Mouse (Mus musculus) intestine, embryonic 16.5 days (tissue): Measurements from ENCODE around the gene Troap. TPM values are rescaled to one million over a fixed set of nuclear protein-coding genes. Genes with fewer than 3 reads are reported as not detected.

Experiments used
- ATAC-seq: fragments of 200-750 bp; cut with Nextera tagmentation; 2 replicates; pipeline ENCODE4 v1.8.0; 2017; ENCODE audit warnings: moderate TSS enrichment, moderate library complexity
- H3K27ac ChIP-seq: fragments of 300-500 bp; sonication (generic); 2 replicates; pipeline ENCODE4 v1.5.1; 2014; ENCODE audit warnings: mild to moderate bottlenecking, low read length
- H3K27me3 ChIP-seq: fragments of 300-500 bp; sonication (generic); replicated peaks from 2 replicates; pipeline ENCODE4 v1.6.1; 2014; ENCODE audit warnings: low read length, control low read depth, mixed read lengths; ENCODE audit not compliant: control insufficient read depth, insufficient read depth
- H3K36me3 ChIP-seq: fragments of 300-500 bp; sonication (generic); 2 replicates; pipeline ENCODE4 v1.6.1; 2014; ENCODE audit warnings: low read length, control low read depth; ENCODE audit not compliant: control insufficient read depth, insufficient read depth
- H3K4me1 ChIP-seq: fragments of 300-500 bp; sonication (generic); 2 replicates; pipeline ENCODE4 v1.6.1; 2014; ENCODE audit warnings: low read length, control low read depth, mixed read lengths; ENCODE audit not compliant: control insufficient read depth, insufficient read depth
- H3K4me2 ChIP-seq: fragments of 300-500 bp; sonication (generic); 2 replicates; pipeline ENCODE4 v1.6.1; 2014; ENCODE audit warnings: low read depth, low read length, control low read depth
- H3K4me3 ChIP-seq: fragments of 300-500 bp; sonication (generic); 2 replicates; pipeline ENCODE4 v1.5.1; 2014; ENCODE audit warnings: mild to moderate bottlenecking, low read length
- H3K9ac ChIP-seq: fragments of 300-500 bp; sonication (generic); 2 replicates; pipeline ENCODE4 v1.6.1; 2014; ENCODE audit warnings: low read depth, low read length
- H3K9me3 ChIP-seq: fragments of 300-500 bp; sonication (generic); 2 replicates; pipeline ENCODE4 v1.6.1; 2016; ENCODE audit warnings: low read length, control low read depth; ENCODE audit not compliant: control insufficient read depth
- WGBS: fragments of 180-500 bp; shearing (Covaris S2); extraction: QIAGEN DNeasy Blood & Tissue Kit; methylation state at CpG from one replicate; pipeline ENCODE4 v1.1.7; 2014; 5-methylcytosine and 5-hydroxymethylcytosine counted together
- polyA plus RNA-seq: library from polyadenylated mRNA; unstranded; fragments of >200 nt; fragmentation: Nextera tagmentation; extraction: Ambion mirVana; gene quantifications from 2 replicates; pipeline ENCODE4 v1.2.1, GENCODE M21; 2015

The Troap gene
- polyA plus RNA-seq, 1 experiment from 2014 or later, result 25.4 TPM

DNA sequence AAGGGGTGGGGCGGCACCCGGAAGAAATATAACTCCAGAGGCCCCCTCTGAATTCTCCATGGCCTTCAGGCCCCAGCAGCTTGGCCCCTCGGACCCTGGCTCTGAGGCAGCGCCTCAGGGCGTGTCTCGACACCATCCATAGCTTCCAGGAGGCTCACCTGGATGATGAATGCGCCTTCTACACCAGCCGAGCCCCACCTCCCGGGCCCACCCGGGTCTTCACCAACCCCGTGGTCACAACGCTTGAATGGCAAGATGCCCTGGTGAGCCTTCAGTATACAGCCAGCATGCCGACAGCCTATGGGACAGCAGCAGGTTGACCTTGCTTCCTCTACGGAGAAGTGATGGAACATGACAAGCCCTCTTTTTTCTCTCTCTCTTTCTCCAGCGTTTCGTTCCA lies 8.5 kb downstream of the Troap start:
- H3K27ac ChIP-seq, result no peak overlapping the region
- H3K4me1 ChIP-seq, result peaks cover 23% of the 10 kb centered on the region
- H3K9ac ChIP-seq, result no peak overlapping the region
- ATAC-seq, result no peak
- peaks cover 21% of the 10 kb centered on the region for H3K27me3 ChIP-seq
- H3K4me2 ChIP-seq, result no peak overlapping the region
- H3K4me3 ChIP-seq, result no peak overlapping the region
- 87% methylated on average over 16 of the region's 16 CpGs for WGBS
- peaks cover 8% of the 10 kb centered on the region for H3K36me3 ChIP-seq
- no peaks in the 10 kb centered on the region for H3K9me3 ChIP-seq

DNA sequence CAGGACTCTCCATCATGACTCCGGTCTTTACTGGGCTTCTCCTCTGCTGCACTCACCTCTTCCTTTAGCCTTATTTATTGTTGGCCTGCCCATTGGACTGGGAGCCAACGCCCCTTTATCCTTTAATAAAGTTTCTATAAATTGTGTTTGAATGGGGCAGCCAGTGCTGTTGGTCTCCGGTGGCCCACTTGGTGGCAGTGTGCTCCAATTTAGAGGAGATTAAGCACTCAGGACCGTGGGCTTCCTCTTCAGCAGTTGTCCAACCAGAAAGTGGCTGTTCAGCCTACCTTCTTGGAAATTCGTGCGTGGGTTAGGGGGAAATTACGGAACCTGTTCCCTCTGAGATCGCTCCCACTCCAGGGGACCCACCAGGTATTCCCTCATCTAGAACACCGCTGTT lies 8.9 kb downstream of the Troap start:
- H3K9ac ChIP-seq, result no peak overlapping the region
- WGBS, result 73% methylated on average over 9 of the region's 9 CpGs
- no peak for ATAC-seq
- peak overlapping the region; percentile 79 for H3K27ac ChIP-seq
- no peaks in the 10 kb centered on the region for H3K9me3 ChIP-seq
- peak overlapping the region; percentile 30; the same call in 1 of the 2 replicates for H3K4me2 ChIP-seq
- H3K27me3 ChIP-seq, result peaks cover 25% of the 10 kb centered on the region
- no peak overlapping the region for H3K4me3 ChIP-seq
- H3K36me3 ChIP-seq, result 0 out of 2 replicates have a peak, but pooled peaks cover 5% of the 10 kb centered on the region
- peaks cover 24% of the 10 kb centered on the region for H3K4me1 ChIP-seq

GRCm38 (mm10) chr15:99083867-99084557 lies 9.6 kb downstream of the Troap start:
- 13% methylated on average over 11 of the region's 11 CpGs for WGBS
- Histone ChIP-seq H3K4me3 (0 out of 2 replicates have a peak overlapping the region, but pooled peaks have one; percentile 0), H3K9me3 (no peaks in the 10 kb centered on the region)

DNA sequence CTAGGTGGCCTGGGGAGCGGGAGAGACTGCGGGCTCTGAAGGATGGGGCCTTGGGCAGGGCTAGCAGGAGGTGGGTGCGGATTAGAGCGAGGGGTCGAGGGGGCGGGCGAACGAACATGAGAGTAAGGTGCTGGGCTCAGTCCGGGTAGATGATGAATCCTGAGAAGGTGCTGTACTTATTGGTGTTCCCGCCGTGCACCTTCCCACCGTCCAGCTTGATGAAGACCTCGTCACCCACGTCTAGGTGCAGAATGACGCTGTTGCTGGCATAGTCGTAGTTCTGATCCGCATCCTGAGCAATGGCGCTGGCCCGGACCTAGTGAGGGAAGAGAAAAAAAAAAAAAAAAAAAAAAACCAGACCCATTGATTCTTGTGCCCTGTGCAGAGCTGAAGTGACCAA lies 10.2 kb downstream of the Troap start:
- peaks cover 27% of the 10 kb centered on the region for H3K4me1 ChIP-seq
- 0 out of 2 replicates have a peak, but pooled peaks cover 3% of the 10 kb centered on the region for H3K36me3 ChIP-seq
- H3K9ac ChIP-seq, result 0 out of 2 replicates have a peak overlapping the region, but pooled peaks have one; percentile 5
- 0 out of 2 replicates have a peak overlapping the region, but pooled peaks have one; percentile 0 for H3K4me3 ChIP-seq
- 19% methylated on average over 19 of the region's 19 CpGs for WGBS
- peaks cover 37% of the 10 kb centered on the region for H3K27me3 ChIP-seq
- peak overlapping the region; percentile 30 for H3K4me2 ChIP-seq
- 0 out of 2 replicates have a peak overlapping the region, but pooled peaks have one; percentile 2 for H3K27ac ChIP-seq
- H3K9me3 ChIP-seq, result no peaks in the 10 kb centered on the region
- no peak; the same call in 1 of the 2 replicates for ATAC-seq

More at GRCm38 (mm10) chr15:99083867-99084557, 9.6 kb downstream of the Troap start:
- peak; percentile 82 for ATAC-seq
- Histone ChIP-seq H3K27ac (peak overlapping the region; percentile 79), H3K4me2 (peak overlapping the region; percentile 30), H3K36me3 (0 out of 2 replicates have a peak, but pooled peaks cover 3% of the 10 kb centered on the region), H3K4me1 (peaks cover 27% of the 10 kb centered on the region), H3K9ac (0 out of 2 replicates have a peak overlapping the region, but pooled peaks have one; percentile 5), H3K27me3 (peaks cover 32% of the 10 kb centered on the region)

DNA sequence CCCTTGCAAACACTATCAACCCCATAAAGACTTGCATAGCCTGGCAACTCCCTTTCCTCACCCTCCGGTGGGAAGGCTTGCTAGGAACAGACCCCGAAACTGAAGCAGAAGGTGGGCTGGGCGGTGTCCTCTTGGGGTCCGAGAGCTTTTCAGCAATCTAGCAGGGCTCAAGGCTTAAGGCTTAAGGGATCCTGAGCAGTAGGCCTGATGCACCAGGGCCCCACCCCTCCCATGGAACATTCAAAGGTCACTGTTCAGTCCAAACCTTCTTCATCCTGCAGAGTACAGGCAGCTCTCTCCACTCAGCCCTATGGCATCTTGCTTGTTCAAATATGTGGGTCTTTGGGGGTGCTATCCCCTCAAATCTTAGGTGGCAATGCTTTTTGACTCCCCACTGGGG lies 11.6 kb downstream of the Troap start:
- Histone ChIP-seq H3K4me1 (peaks cover 27% of the 10 kb centered on the region), H3K4me2 (no peak overlapping the region), H3K9ac (no peak overlapping the region), H3K4me3 (no peak overlapping the region), H3K36me3 (0 out of 2 replicates have a peak, but pooled peaks cover 3% of the 10 kb centered on the region), H3K9me3 (no peaks in the 10 kb centered on the region), H3K27me3 (peaks cover 43% of the 10 kb centered on the region), H3K27ac (no peak overlapping the region)
- 71% methylated on average over 4 of the region's 4 CpGs for WGBS
- ATAC-seq, result no peak

GRCm38 (mm10) chr15:99087253-99088075 lies 13.1 kb downstream of the Troap start, which contains the start of gene C1ql4:
Gene C1ql4, minus strand, starts transcription at chr15:99087817.
- WGBS, result 12% methylated on average over 60 of the region's 60 CpGs
- peak within 1 kb of the TSS; percentile 39; the same call in 1 of the 2 replicates for H3K9ac ChIP-seq

DNA sequence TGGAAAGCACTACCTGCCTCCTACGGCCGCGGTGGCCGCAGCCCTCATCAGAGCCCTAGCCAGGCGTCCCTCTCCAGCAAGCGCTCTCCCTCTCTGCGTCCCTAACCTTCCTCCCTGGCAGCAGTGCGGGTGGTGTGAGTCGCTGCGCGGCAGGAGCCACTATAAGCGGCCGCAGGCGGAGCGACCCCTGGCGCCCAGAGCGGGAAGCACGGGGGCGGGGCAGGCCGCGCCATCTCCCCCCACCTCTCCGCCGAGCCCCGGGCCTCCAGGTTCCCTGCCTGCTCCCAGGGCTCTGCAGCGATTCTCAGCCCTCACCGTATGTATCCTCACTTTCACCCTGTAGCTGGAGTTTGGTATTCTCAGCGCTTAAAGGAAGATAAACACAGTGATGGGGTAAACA lies 13.9 kb downstream of the Troap start:
- no peaks in the 10 kb centered on the region for H3K9me3 ChIP-seq
- H3K27ac ChIP-seq, result no peak overlapping the region
- peak overlapping the region; percentile 36 for H3K4me3 ChIP-seq
- under 1% methylated on average over 27 of the region's 27 CpGs for WGBS
- peak; percentile 48 for ATAC-seq
- peak overlapping the region; percentile 39; the same call in 1 of the 2 replicates for H3K9ac ChIP-seq
- H3K4me2 ChIP-seq, result peak overlapping the region; percentile 49
- H3K27me3 ChIP-seq, result peaks cover 60% of the 10 kb centered on the region
- H3K36me3 ChIP-seq, result no peaks in the 10 kb centered on the region
- H3K4me1 ChIP-seq, result peaks cover 23% of the 10 kb centered on the region

More at GRCm38 (mm10) chr15:99087253-99088075, 13.1 kb downstream of the Troap start, which contains the start of gene C1ql4:
- no peak for ATAC-seq
- Histone ChIP-seq H3K9me3 (no peaks in the 10 kb centered on the region), H3K36me3 (no peaks in the 10 kb centered on the region), H3K4me2 (peak within 1 kb of the TSS; percentile 49), H3K27ac (no peak within 1 kb of the TSS), H3K4me3 (peak within 1 kb of the TSS; percentile 36), H3K27me3 (peaks cover 51% of the 10 kb centered on the region), H3K4me1 (peaks cover 27% of the 10 kb centered on the region)

DNA sequence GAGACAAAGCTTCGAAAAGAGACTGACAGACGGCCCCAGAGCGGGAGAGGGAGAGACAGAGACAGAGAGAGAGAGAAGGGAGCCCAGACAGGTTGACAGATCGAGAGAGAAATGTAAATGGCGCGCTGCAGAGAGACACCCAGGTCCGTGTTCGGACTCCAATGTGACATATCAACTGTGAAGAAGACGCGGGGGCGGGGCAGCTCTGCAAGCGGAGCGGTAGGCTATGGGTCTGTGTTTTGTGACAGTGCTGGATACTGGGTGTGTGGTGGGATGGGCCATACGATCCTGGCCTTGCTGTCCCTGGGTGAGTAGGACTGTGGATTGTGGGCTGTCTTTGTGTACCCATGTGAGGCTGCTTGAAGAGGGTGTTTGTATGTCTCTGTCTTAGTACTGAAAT lies 14.7 kb downstream of the Troap start:
- Histone ChIP-seq H3K9me3 (no peaks in the 10 kb centered on the region), H3K27ac (no peak overlapping the region), H3K36me3 (no peaks in the 10 kb centered on the region), H3K9ac (no peak overlapping the region), H3K27me3 (peaks cover 66% of the 10 kb centered on the region), H3K4me2 (peak overlapping the region; percentile 31; the same call in 1 of the 2 replicates), H3K4me1 (peaks cover 24% of the 10 kb centered on the region), H3K4me3 (no peak overlapping the region; the same call in 1 of the 2 replicates)
- WGBS, result 19% methylated on average over 14 of the region's 14 CpGs
- no peak for ATAC-seq

- peak within 1 kb of the TSS; percentile 36; the same call in 1 of the 2 replicates for H3K9ac ChIP-seq
- peak within 1 kb of the TSS; percentile 51 for H3K4me3 ChIP-seq
- WGBS, result 58% methylated on average over 8 of the region's 8 CpGs
- H3K4me2 ChIP-seq, result peak within 1 kb of the TSS; percentile 82
- H3K27ac ChIP-seq, result no peak within 1 kb of the TSS
- H3K36me3 ChIP-seq, result no peaks in the 10 kb centered on the region
- H3K9me3 ChIP-seq, result no peaks in the 10 kb centered on the region
- H3K4me1 ChIP-seq, result peaks cover 32% of the 10 kb centered on the region
- H3K27me3 ChIP-seq, result peaks cover 80% of the 10 kb centered on the region
- ATAC-seq, result no peak
These were observed 18.5 kb downstream of the Troap start, which contains the start of gene Dnajc22 for GRCm38 (mm10) chr15:99092870-99093269. Gene Dnajc22, plus strand, starts transcription at chr15:99093170.
